Mouse (Mus musculus) CH12.LX (cell line): ENCODE results near the gene Ermp1. TPM values are rescaled to one million over a fixed set of nuclear protein-coding genes. Genes with fewer than 3 reads are reported as not detected.

Experiments used
- DNase-seq: peaks from one replicate; pipeline ENCODE4 v3.0.0-alpha.2; 2013; ENCODE audit errors: extremely low read depth
- H3K27ac ChIP-seq: 2 replicates; pipeline ENCODE4 v1.5.1; 2012; ENCODE audit warnings: low read depth, mild to moderate bottlenecking, control low read depth, moderate library complexity; ENCODE audit not compliant: insufficient read depth
- H3K27me3 ChIP-seq: replicated peaks from 2 replicates; pipeline ENCODE3; 2012; ENCODE audit warnings: inconsistent platforms
- H3K36me3 ChIP-seq, 2 experiments: replicated peaks in 1 of 2; 2 replicates each; pipeline versions ENCODE3 to v1.6.1; 2012; ENCODE audit warnings: inconsistent platforms in 1 of 2, low read length in 1 of 2, mild to moderate bottlenecking in 1 of 2, mixed read lengths in 1 of 2, moderate library complexity in 1 of 2; ENCODE audit not compliant: control insufficient read depth in 1 of 2, insufficient read depth in 1 of 2
- H3K4me1 ChIP-seq, 2 experiments: 2 replicates each; pipeline ENCODE4 v1.6.1; 2012; ENCODE audit warnings: inconsistent platforms in 1 of 2, moderate library complexity in 1 of 2; ENCODE audit not compliant: insufficient read depth in 2 of 2, control insufficient read depth in 1 of 2
- H3K4me2 ChIP-seq: 2 replicates; pipeline ENCODE4 v1.6.1; 2012; ENCODE audit warnings: low read depth, mild to moderate bottlenecking, control low read depth; ENCODE audit not compliant: poor library complexity, insufficient read depth, severe bottlenecking
- H3K4me3 ChIP-seq, 3 experiments: fragments of 150-350 bp in 1 of 3; sonication (generic) in 1 of 3; replicated peaks in 1 of 3; 2 replicates each; pipeline versions ENCODE3 to v1.5.1; 2011 to 2012; ENCODE audit warnings: low read depth in 2 of 3, low read length in 2 of 3, mild to moderate bottlenecking in 2 of 3, moderate library complexity in 2 of 3, control low read depth in 1 of 3, improper control_type of control experiment in 1 of 3, inconsistent platforms in 1 of 3, mixed read lengths in 1 of 3; ENCODE audit not compliant: poor library complexity in 1 of 3
- H3K79me2 ChIP-seq: replicated peaks from 2 replicates; pipeline ENCODE4 v1.6.1; 2012; ENCODE audit warnings: mild to moderate bottlenecking, moderate library complexity; ENCODE audit not compliant: control insufficient read depth, poor library complexity, insufficient read depth, severe bottlenecking; ENCODE audit errors: extremely low read depth
- H3K9ac ChIP-seq: 2 replicates; pipeline ENCODE4 v1.6.1; 2012; ENCODE audit warnings: low read depth, mild to moderate bottlenecking, control low read depth, moderate library complexity; ENCODE audit not compliant: insufficient read depth
- H3K9me3 ChIP-seq: replicated peaks from 2 replicates; pipeline ENCODE3; 2012; ENCODE audit warnings: low read length, inconsistent platforms, mixed read lengths
- BHLHE40 ChIP-seq: IDR thresholded peaks from 2 replicates; pipeline ENCODE4 v1.6.1; 2011; ENCODE audit warnings: mild to moderate bottlenecking, low read depth, low read length, improper control_type of control experiment
- CHD1 ChIP-seq: IDR thresholded peaks from 2 replicates; pipeline ENCODE4 v1.6.1; 2012; ENCODE audit warnings: low read depth, low read length, improper control_type of control experiment, inconsistent platforms
- CHD2 ChIP-seq: IDR thresholded peaks from 2 replicates; pipeline ENCODE4 v1.6.1; 2011; ENCODE audit warnings: low read length, improper control_type of control experiment
- CTCF ChIP-seq, 2 experiments: IDR thresholded peaks in 1 of 2; conservative IDR thresholded peaks in 1 of 2; 2 replicates each; pipeline ENCODE4 v1.5.1; 2011 to 2012; ENCODE audit warnings: low read depth in 2 of 2, low read length in 2 of 2, improper control_type of control experiment in 1 of 2, inconsistent platforms in 1 of 2, mild to moderate bottlenecking in 1 of 2, moderate library complexity in 1 of 2
- E2F4 ChIP-seq: IDR thresholded peaks from 2 replicates; pipeline ENCODE4 v1.6.1; 2011; ENCODE audit warnings: low read depth, low read length, improper control_type of control experiment; ENCODE audit not compliant: insufficient replicate concordance
- ELF1 ChIP-seq: IDR thresholded peaks from 2 replicates; pipeline ENCODE4 v1.6.1; 2014; ENCODE audit warnings: low read depth, mild to moderate bottlenecking, inconsistent platforms, low read length, improper control_type of control experiment
- EP300 ChIP-seq: IDR thresholded peaks from 2 replicates; pipeline ENCODE4 v1.6.1; 2011; ENCODE audit warnings: low read length, improper control_type of control experiment
- ETS1 ChIP-seq: conservative IDR thresholded peaks from 2 replicates; pipeline ENCODE4 v1.6.1; 2012; ENCODE audit warnings: low read depth, mild to moderate bottlenecking, inconsistent platforms, low read length, improper control_type of control experiment, moderate library complexity
- GABPA ChIP-seq: IDR thresholded peaks from 2 replicates; pipeline ENCODE4 v1.6.1; 2012; ENCODE audit warnings: low read depth, low read length, improper control_type of control experiment, inconsistent platforms; ENCODE audit not compliant: insufficient replicate concordance
- HCFC1 ChIP-seq: IDR thresholded peaks from 2 replicates; pipeline ENCODE4 v1.6.1; 2012; ENCODE audit warnings: low read depth, mild to moderate bottlenecking, inconsistent platforms, low read length, improper control_type of control experiment
- IRF4 ChIP-seq: IDR thresholded peaks from 2 replicates; pipeline ENCODE4 v1.6.1; 2014; ENCODE audit warnings: low read depth, mild to moderate bottlenecking, inconsistent platforms, low read length, improper control_type of control experiment
- JUN ChIP-seq: IDR thresholded peaks from 2 replicates; pipeline ENCODE4 v1.6.1; 2011; ENCODE audit warnings: low read depth, mild to moderate bottlenecking, low read length, improper control_type of control experiment, moderate library complexity; ENCODE audit not compliant: insufficient read depth
- JUND ChIP-seq: conservative IDR thresholded peaks from 2 replicates; pipeline ENCODE4 v1.6.1; 2011; ENCODE audit warnings: low read depth, low read length, improper control_type of control experiment
- KAT2A ChIP-seq: IDR thresholded peaks from 2 replicates; pipeline ENCODE4 v1.6.1; 2012; ENCODE audit warnings: low read length, improper control_type of control experiment, inconsistent platforms; ENCODE audit not compliant: insufficient replicate concordance
- MAFK ChIP-seq: IDR thresholded peaks from 2 replicates; pipeline ENCODE4 v1.6.1; 2011; ENCODE audit warnings: low read length, improper control_type of control experiment; ENCODE audit not compliant: insufficient replicate concordance
- MAX ChIP-seq: IDR thresholded peaks from 2 replicates; pipeline ENCODE4 v1.6.1; 2011; ENCODE audit warnings: low read length, improper control_type of control experiment
- MAZ ChIP-seq: IDR thresholded peaks from 2 replicates; pipeline ENCODE4 v1.6.1; 2012; ENCODE audit warnings: low read depth, mild to moderate bottlenecking, inconsistent platforms, low read length, improper control_type of control experiment, moderate library complexity
- MEF2A ChIP-seq: IDR thresholded peaks from 2 replicates; pipeline ENCODE4 v1.6.1; 2014; ENCODE audit warnings: low read depth, mild to moderate bottlenecking, inconsistent platforms, low read length, improper control_type of control experiment, borderline replicate concordance
- MXI1 ChIP-seq: IDR thresholded peaks from 2 replicates; pipeline ENCODE4 v1.6.1; 2011; ENCODE audit warnings: mild to moderate bottlenecking, low read depth, low read length, improper control_type of control experiment
- MYC ChIP-seq: IDR thresholded peaks from 2 replicates; pipeline ENCODE4 v1.6.1; 2011; ENCODE audit warnings: low read depth, mild to moderate bottlenecking, improper control_type of control experiment, low read length
- NELFE ChIP-seq: IDR thresholded peaks from 2 replicates; pipeline ENCODE4 v1.6.1; 2011; ENCODE audit warnings: low read depth, low read length, improper control_type of control experiment
- NRF1 ChIP-seq: IDR thresholded peaks from 2 replicates; pipeline ENCODE4 v1.6.1; 2014; ENCODE audit warnings: low read depth, mild to moderate bottlenecking, inconsistent platforms, low read length, improper control_type of control experiment, moderate library complexity
- PAX5 ChIP-seq: IDR thresholded peaks from 2 replicates; pipeline ENCODE4 v1.6.1; 2012; ENCODE audit warnings: low read length, inconsistent platforms, mixed read lengths
- POLR2A ChIP-seq: IDR thresholded peaks from 2 replicates; pipeline ENCODE4 v1.6.1; 2011; ENCODE audit warnings: low read depth, mild to moderate bottlenecking, improper control_type of control experiment, low read length
- POLR2AphosphoS2 ChIP-seq: IDR thresholded peaks from 2 replicates; pipeline ENCODE4 v1.6.1; 2011; ENCODE audit warnings: low read depth, low read length, improper control_type of control experiment
- RAD21 ChIP-seq: IDR thresholded peaks from 2 replicates; pipeline ENCODE4 v1.6.1; 2011; ENCODE audit warnings: low read depth, mild to moderate bottlenecking, low read length, improper control_type of control experiment, moderate library complexity
- RCOR1 ChIP-seq: conservative IDR thresholded peaks from 2 replicates; pipeline ENCODE4 v1.6.1; 2012; ENCODE audit warnings: low read depth, mild to moderate bottlenecking, inconsistent platforms, low read length, improper control_type of control experiment
- SIN3A ChIP-seq: IDR thresholded peaks from 2 replicates; pipeline ENCODE4 v1.6.1; 2012; ENCODE audit warnings: low read length, improper control_type of control experiment, inconsistent platforms
- SMC3 ChIP-seq: IDR thresholded peaks from 2 replicates; pipeline ENCODE4 v1.6.1; 2011; ENCODE audit warnings: low read depth, low read length, improper control_type of control experiment
- TBP ChIP-seq: conservative IDR thresholded peaks from 2 replicates; pipeline ENCODE4 v1.6.1; 2011; ENCODE audit warnings: low read depth, low read length, improper control_type of control experiment
- TCF12 ChIP-seq: IDR thresholded peaks from 2 replicates; pipeline ENCODE4 v1.6.1; 2014; ENCODE audit warnings: low read depth, mild to moderate bottlenecking, inconsistent platforms, low read length, improper control_type of control experiment
- UBTF ChIP-seq: IDR thresholded peaks from 2 replicates; pipeline ENCODE4 v1.6.1; 2012; ENCODE audit warnings: low read depth, mild to moderate bottlenecking, inconsistent platforms, low read length, improper control_type of control experiment, moderate library complexity
- USF1 ChIP-seq: IDR thresholded peaks from 2 replicates; pipeline ENCODE4 v1.6.1; 2014; ENCODE audit warnings: low read depth, mild to moderate bottlenecking, inconsistent platforms, low read length, improper control_type of control experiment
- USF2 ChIP-seq: conservative IDR thresholded peaks from 2 replicates; pipeline ENCODE4 v1.6.1; 2011; ENCODE audit warnings: low read depth, low read length, improper control_type of control experiment
- ZC3H11A ChIP-seq: IDR thresholded peaks from 2 replicates; pipeline ENCODE4 v1.6.1; 2012; ENCODE audit warnings: low read depth, mild to moderate bottlenecking, inconsistent platforms, low read length, improper control_type of control experiment
- ZKSCAN1 ChIP-seq: IDR thresholded peaks from 2 replicates; pipeline ENCODE4 v1.6.1; 2012; ENCODE audit warnings: low read depth, inconsistent platforms, low read length, improper control_type of control experiment, borderline replicate concordance
- ZMIZ1 ChIP-seq: IDR thresholded peaks from 2 replicates; pipeline ENCODE4 v1.6.1; 2012; ENCODE audit warnings: low read depth, mild to moderate bottlenecking, inconsistent platforms, low read length, improper control_type of control experiment
- ZNF384 ChIP-seq: IDR thresholded peaks from 2 replicates; pipeline ENCODE4 v1.6.1; 2012; ENCODE audit warnings: low read depth, low read length, improper control_type of control experiment, inconsistent platforms
- dilution Hi-C: fragments of 300-500 bp; cut with MboI; formaldehyde crosslinking; loops from 2 replicates; pipeline ENCODE4 v1.14.3; 2020; ENCODE audit warnings: low sequenced_read_pairs; ENCODE audit not compliant: extremely low pct_unique_long_range_greater_than_20kb, extremely low pct_ligation_motif_present
- in situ Hi-C: fragments of 300-500 bp; cut with MboI; formaldehyde crosslinking; loops from 3 replicates; pipeline ENCODE4 v1.14.3; 2019; ENCODE audit warnings: low sequenced_read_pairs, low pct_ligation_motif_present, low pct_unique_long_range_greater_than_20kb, mixed read lengths
- polyA plus RNA-seq: library from polyadenylated mRNA; unstranded; fragments of >175 nt; gene quantifications from 2 replicates; pipeline ENCODE4 v1.2.1, GENCODE M21; 2012; ENCODE audit warnings: low read depth; ENCODE audit not compliant: insufficient read length
- total RNA-seq, 2 experiments: library from RNA; depleted of rRNA; stranded (reverse); fragments of 300-350 nt in 1 of 2; fragments of >200 nt in 1 of 2; gene quantifications; 2 replicates each; pipeline ENCODE4 v1.2.3; 2012 to 2014

Gene Ermp1
- total and polyA plus RNA-seq, 3 experiments = 22.7 to 32.9 (median 27.6) TPM

- no peaks in the 10 kb centered on the region for H3K27me3 ChIP-seq
- dilution Hi-C loops (no loop called here), in situ Hi-C loops (loop anchor here (10.0 kb wide), 1 partner anchor 173 kb away; the partner anchor contains the start of gene Ranbp6)
- H3K4me3 ChIP-seq = peak overlapping the region in 1 of 3 experiments; percentile 48
- H3K79me2 ChIP-seq = peaks cover 7% of the 10 kb centered on the region
- peaks cover 4 to 31% of the 10 kb centered on the region in 2 experiments for H3K36me3 ChIP-seq
- H3K4me2 ChIP-seq = peak overlapping the region; percentile 97
- DNase-seq = no peak
- TF ChIP-seq CHD2 (no peak), TBP (no peak), JUN (no peak), HCFC1 (no peak), CTCF (conservative IDR thresholded peaks at IDR 0.05 in 1 of 2, IDR thresholded peaks at IDR 0.05 in 1 of 2; ENCODE audit: low read depth in 2 of 2, low read length in 2 of 2) (no peak), POLR2A (no peak; the same call in 1 of the 2 replicates), NRF1 (no peak), ETS1 (no peak), MYC (no peak), SIN3A (no peak), ZC3H11A (no peak), BHLHE40 (no peak), CHD1 (no peak), USF2 (no peak), EP300 (peak; percentile 42; the same call in 1 of the 2 replicates), JUND (no peak), ZMIZ1 (no peak), IRF4 (0 out of 2 replicates have a peak, but pooled peaks have one; percentile 20), MAFK (no peak), KAT2A (no peak), GABPA (no peak), RAD21 (no peak), MAX (no peak), PAX5 (no peak), NELFE (no peak), MXI1 (no peak), SMC3 (no peak), MEF2A (no peak), ZKSCAN1 (no peak), TCF12 (0 out of 2 replicates have a peak, but pooled peaks have one; percentile 34), MAZ (no peak), RCOR1 (no peak), USF1 (no peak), E2F4 (no peak), ZNF384 (0 out of 2 replicates have a peak, but pooled peaks have one; percentile 8), UBTF (peak; percentile 66; the same call in 1 of the 2 replicates), POLR2AphosphoS2 (no peak), ELF1 (no peak)
- TF ChIP-seq, all 38 proteins: peak for 5
- peak overlapping the region; percentile 66 for H3K27ac ChIP-seq
- peaks cover 4% of the 10 kb centered on the region for H3K9me3 ChIP-seq
- peak overlapping the region; percentile 89 for H3K9ac ChIP-seq
- H3K4me1 ChIP-seq = peaks cover 11 to 57% of the 10 kb centered on the region in 2 experiments
These were observed 6.0 kb downstream of the Ermp1 start for GRCm38 (mm10) chr19:29642211-29642610.
